Mouse (Mus musculus) induced T-regulatory cell, adult 2 months (primary cell): ENCODE data around the gene S100a1.

Experiments used
- DNase-seq: peaks from one replicate; pipeline ENCODE4 v3.0.0-alpha.2; 2012; ENCODE audit warnings: low read depth

The S100a1 gene

GRCm38 (mm10) chr3:90513796-90514590 lies at the start of gene S100a1, which contains the start of gene S100a13:
TSS of gene S100a1 (minus strand) at chr3:90514392.
TSS of gene S100a13 (plus strand) at chr3:90514435.
- DNase-seq = peak; percentile 66

- no peak for DNase-seq
These were observed 45.9 kb upstream of the S100a1 start, which contains the start of gene S100a3 for GRCm38 (mm10) chr3:90560008-90560628. TSS of gene S100a3 (plus strand) at chr3:90560578.

DNA sequence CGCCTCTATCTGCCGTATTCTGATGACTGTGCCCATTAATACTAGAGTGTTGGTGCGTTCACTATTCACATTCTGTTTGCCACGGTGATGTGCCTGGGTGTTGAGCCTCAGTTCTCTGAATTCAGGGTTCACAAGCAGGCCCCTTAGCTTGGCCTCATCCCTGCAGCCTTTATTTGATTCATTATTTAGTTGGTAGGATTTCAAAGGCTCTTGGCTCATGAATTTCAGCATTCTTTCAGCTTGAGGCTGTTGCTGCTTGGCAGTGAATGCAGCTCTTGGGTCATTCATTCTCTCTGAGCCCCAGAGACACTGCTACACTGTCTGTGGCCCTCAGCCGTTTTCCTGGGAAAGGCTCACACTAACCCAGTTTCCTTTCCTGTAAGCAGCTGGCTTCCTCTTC lies 41.8 kb upstream of the S100a1 start:
- DNase-seq = no peak

- no peak for DNase-seq
These were observed 38.0 kb upstream of the S100a1 start for GRCm38 (mm10) chr3:90552231-90552630.

DNA sequence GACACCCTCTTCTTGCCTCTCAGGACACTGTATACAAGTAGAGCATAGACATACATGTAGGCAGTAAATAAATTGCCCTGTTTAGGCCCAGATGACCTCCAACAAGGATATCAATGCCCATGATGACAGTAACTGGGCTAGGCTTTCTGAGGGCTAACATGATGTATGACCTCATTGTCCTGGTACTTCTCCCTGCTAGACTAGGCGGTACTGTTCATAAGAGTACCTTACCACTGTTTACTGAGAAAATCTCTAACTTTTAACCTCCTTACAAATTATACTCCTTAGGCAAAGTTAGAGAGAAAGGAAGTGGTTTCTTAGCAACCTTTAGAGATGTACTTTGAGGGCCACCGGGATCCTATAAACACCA lies 36.2 kb upstream of the S100a1 start:
- no peak for DNase-seq

GRCm38 (mm10) chr3:90549676-90550420 lies 35.7 kb upstream of the S100a1 start:
- no peak for DNase-seq

- DNase-seq = no peak
These were observed 26.7 kb upstream of the S100a1 start for GRCm38 (mm10) chr3:90540904-90541303.

- no peak for DNase-seq
These were observed 23.7 kb upstream of the S100a1 start for GRCm38 (mm10) chr3:90537905-90538296.

DNA sequence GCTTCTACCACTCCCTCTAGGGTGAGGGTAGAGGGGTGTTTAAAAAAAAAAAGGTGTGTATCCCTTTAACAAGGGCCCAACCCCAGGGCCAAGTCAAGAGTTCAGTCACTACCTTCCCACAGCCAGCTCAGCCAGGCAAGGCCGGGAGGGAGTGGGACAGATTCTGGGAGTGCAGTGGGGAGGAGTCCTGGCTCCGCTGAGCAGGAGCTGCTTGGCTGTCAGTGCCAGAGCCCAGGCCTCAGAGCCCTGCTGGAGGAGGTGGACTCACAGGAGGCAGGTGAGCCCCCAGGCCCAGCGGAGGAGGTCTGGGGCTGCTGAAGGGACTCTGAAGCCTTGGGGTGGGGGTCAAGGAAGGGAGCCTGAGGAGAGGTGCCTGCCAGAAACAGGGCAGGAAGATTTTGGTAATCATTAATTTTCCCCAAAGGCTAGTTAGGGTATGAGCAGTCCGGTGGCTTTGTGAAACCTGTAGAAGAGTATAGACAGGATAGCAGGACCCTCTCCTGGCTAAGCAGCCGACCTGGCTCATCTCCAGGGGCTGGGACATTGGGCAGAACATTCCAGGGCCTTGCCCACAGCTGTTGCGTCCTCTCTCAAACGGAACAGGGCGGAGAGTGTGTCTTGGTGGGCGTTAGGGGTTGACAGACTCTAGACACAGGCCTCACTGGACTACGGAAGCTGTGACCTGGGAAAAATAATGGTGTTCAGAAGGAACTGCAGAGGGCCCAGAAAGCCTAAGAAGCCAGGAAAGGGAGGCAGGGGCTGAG lies 23.1 kb upstream of the S100a1 start, which contains the start of gene S100a16:
TSS of gene S100a16 (plus strand) at position 114 of the 764 bp plus-strand sequence.
- DNase-seq = no peak

- DNase-seq = no peak
These were observed 21.3 kb upstream of the S100a1 start for GRCm38 (mm10) chr3:90535446-90535845.

DNA sequence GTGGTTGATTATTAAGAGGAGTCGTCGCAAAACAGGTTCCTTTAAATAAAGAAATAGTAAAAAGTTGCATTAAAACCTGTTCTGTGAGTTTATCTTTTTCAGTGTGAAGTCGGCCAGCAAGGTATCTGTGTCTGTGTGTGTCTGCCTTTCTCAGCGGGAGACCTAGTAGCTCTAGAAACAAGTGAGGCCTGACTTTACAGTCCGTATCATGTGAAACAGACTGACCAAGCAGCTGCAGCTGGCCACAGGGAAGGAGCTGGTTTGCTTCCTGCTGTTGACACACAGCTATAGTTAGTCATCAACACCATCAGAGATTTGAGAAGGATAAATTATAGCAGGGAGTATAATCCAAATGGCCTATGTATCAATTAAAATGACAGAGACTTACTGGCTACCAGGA lies 17.5 kb upstream of the S100a1 start:
- no peak for DNase-seq

DNA sequence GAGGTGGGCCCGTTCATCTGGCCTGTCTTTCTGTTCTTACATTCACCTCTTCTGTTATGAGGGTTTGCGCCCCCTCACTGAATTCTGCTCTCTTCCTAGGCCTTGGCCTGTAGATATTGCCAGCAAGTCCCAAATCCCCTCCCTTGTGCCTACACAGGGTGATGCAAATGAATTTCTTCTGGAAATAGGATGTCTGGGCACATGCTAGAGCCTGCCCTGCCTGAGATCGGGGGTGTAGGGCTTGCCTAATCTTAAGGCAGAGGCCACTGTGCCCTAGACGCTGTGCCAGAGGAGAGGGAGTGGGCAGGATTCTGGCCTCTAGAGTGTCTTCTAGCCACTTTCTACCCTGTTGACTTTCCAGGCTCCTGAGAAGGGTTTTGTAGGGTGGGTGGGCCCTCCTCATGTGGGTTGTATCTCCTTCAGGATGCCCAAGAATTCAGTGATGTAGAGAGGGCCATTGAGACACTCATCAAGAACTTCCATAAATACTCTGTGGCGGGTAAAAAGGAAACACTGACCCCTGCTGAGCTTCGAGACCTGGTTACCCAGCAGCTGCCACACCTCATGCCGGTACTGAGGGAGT lies 13.2 kb upstream of the S100a1 start:
- DNase-seq = no peak

DNA sequence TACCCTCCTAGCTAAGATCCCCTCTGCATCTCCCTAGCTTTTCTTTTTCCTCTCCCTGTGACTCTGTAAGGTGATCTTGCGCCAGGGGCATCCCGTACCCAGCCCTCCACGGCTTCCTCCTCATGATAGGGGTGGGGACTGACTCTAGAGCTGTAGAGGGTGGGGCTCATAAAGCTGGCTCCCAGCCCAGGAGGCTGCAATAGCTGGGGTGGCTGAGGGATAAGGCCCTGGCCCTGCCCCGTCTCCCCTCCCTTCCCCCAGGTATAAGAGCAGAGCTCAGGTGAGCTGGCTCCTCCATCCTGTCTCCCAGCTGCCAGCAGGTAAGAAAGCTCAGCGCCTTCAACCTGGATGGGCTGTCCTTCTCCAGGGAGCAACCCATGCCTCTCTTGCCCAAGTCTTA lies 12.4 kb upstream of the S100a1 start, which contains the start of gene S100a14:
TSS of gene S100a14 (plus strand) at position 277 of the 400 bp plus-strand sequence.
- DNase-seq = no peak

GRCm38 (mm10) chr3:90526076-90526475 lies 11.9 kb upstream of the S100a1 start:
- no peak for DNase-seq

DNA sequence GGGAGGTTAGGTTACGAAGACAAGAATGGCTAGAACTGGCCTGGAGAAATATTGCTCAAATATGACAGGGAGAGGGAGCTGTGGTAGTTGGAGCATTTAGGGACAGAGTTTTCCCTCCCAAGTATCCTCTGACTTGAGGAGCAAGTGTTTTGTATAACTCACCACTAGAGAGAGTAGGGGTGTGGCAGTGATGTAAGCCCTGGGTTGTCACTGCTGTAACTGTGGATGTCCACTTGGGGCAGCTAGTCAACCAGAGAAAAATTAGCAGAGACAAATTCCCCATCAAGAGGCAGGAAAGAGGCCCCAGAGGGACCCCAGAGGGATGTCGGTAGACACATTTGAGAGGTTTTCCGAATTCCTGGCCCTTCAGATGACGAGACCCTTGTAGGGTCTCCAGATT lies 11.2 kb upstream of the S100a1 start:
- DNase-seq = peak; percentile 77

- no peak for DNase-seq
These were observed 3.5 kb upstream of the S100a1 start for GRCm38 (mm10) chr3:90517711-90518110.

DNA sequence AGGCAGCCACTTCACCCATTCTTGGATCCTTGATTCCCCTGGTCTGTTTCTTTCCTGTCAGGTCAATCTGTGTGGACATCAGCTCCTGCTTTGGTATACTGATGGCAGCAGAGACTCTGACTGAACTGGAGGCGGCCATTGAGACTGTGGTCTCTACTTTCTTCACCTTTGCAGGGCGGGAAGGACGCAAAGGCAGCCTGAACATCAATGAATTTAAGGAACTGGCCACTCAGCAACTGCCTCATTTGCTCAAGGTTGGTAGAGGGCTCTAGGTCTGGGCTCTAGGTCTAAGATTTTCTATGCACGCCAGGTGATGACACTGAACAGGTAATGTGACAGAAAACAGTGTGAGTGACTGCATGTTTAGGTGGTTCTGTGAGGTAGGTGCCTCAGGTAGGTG lies 1.6 kb upstream of the S100a1 start:
- no peak for DNase-seq

DNA sequence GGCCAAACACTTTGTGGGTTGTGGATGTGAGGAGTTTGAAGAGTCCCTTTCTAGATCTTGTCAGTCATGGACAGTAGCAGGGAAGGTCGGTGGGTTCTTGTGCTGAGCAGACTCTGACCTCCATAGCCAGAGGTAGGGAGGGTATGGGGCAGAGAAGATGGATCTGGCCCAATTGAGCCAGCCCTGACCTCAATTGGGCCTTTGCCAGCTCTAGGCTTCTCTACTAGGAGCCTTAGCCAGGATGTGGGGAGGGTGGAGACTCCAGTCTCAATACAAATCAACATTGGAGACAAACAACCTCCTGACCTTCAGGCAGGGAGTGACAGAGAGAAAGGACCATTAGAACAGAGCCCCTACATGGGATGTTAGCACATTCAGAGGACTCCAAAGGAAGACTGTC lies 1.1 kb upstream of the S100a1 start:
- peak; percentile 38 for DNase-seq

DNA sequence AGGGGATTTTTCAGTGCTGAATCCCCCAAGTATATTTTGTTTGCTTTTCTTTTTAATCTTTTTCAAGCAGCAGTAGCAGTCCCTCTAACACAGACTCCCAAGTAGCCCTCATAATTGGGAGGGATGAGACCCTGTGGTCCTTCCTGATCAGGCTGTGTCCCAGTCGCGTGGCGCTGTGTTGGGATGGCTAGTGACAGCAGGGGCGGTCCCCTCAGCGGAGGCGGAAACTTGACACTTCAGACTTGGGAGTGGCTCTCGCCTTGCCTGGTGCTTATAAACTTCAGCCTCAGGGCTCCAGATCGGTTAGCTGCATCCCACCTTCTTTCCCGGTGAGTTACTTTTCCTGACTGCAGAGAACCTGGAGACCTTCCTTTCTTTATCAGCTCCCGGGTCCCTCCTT lies 499 bp upstream of the S100a1 start:
- peak; percentile 83 for DNase-seq

- DNase-seq = no peak
These were observed 1.1 kb downstream of the S100a1 start for GRCm38 (mm10) chr3:90512948-90513642.

GRCm38 (mm10) chr3:90512276-90512675 lies 1.9 kb downstream of the S100a1 start:
- no peak for DNase-seq
